Mouse (Mus musculus) limb, embryonic 12.5 days (tissue): ENCODE data around the gene Sept9. TPM values are rescaled to one million over a fixed set of nuclear protein-coding genes. Genes with fewer than 3 reads are reported as not detected.

Experiments
- ATAC-seq: fragments of 200-750 bp; cut with Nextera tagmentation; 2 replicates; pipeline ENCODE4 v1.8.0; 2017; ENCODE audit warnings: low read depth, moderate TSS enrichment; ENCODE audit not compliant: insufficient number of reproducible peaks, insufficient read depth, low FRiP score, low TSS enrichment
- H3K27ac ChIP-seq: fragments of 300-500 bp; sonication (generic); 2 replicates; pipeline ENCODE4 v1.5.1; 2016; ENCODE audit warnings: mild to moderate bottlenecking, moderate library complexity
- H3K27me3 ChIP-seq: fragments of 300-500 bp; sonication (generic); 2 replicates; pipeline ENCODE4 v1.6.1; 2016; ENCODE audit warnings: mild to moderate bottlenecking, moderate library complexity
- H3K36me3 ChIP-seq: fragments of 300-500 bp; sonication (generic); 2 replicates; pipeline ENCODE4 v1.6.1; 2016; ENCODE audit warnings: mild to moderate bottlenecking, moderate library complexity
- H3K4me1 ChIP-seq: fragments of 300-500 bp; sonication (generic); replicated peaks from 2 replicates; pipeline ENCODE4 v1.6.1; 2016
- H3K4me2 ChIP-seq: fragments of 300-500 bp; sonication (generic); 2 replicates; pipeline ENCODE4 v1.6.1; 2016; ENCODE audit warnings: mild to moderate bottlenecking, moderate library complexity
- H3K4me3 ChIP-seq: fragments of 300-500 bp; sonication (generic); replicated peaks from 2 replicates; pipeline ENCODE4 v1.5.1; 2016; ENCODE audit warnings: mild to moderate bottlenecking
- H3K9ac ChIP-seq: fragments of 300-500 bp; sonication (generic); replicated peaks from 2 replicates; pipeline ENCODE4 v1.6.1; 2016; ENCODE audit warnings: mild to moderate bottlenecking, moderate library complexity
- H3K9me3 ChIP-seq: fragments of 300-500 bp; sonication (generic); 2 replicates; pipeline ENCODE4 v1.6.1; 2016; ENCODE audit warnings: mild to moderate bottlenecking, moderate library complexity
- WGBS: fragments of 180-500 bp; shearing (Covaris S2); methylation state at CpG from one replicate; pipeline ENCODE4 v1.1.7; 2016; 5-methylcytosine and 5-hydroxymethylcytosine counted together
- polyA plus RNA-seq: library from polyadenylated mRNA; unstranded; fragments of >200 nt; fragmentation: Nextera tagmentation; extraction: Ambion mirVana; gene quantifications from 2 replicates; pipeline ENCODE4 v1.2.1, GENCODE M21; 2016

The Sept9 gene
- polyA plus RNA-seq, 1 experiment from 2014 or later: 234 TPM

GRCm38 (mm10) chr11:117221182-117221581 lies 21.7 kb downstream of the Sept9 start:
- H3K27me3 ChIP-seq: no peaks in the 10 kb centered on the region
- H3K4me3 ChIP-seq: no peak overlapping the region
- H3K4me1 ChIP-seq: peaks cover 3% of the 10 kb centered on the region; the same call in 1 of the 2 replicates
- H3K4me2 ChIP-seq: no peak overlapping the region
- WGBS: 76% methylated on average over 6 of the region's 6 CpGs
- ATAC-seq: no peak
- H3K27ac ChIP-seq: no peak overlapping the region
- H3K36me3 ChIP-seq: no peaks in the 10 kb centered on the region
- H3K9ac ChIP-seq: no peak overlapping the region
- no peaks in the 10 kb centered on the region for H3K9me3 ChIP-seq

GRCm38 (mm10) chr11:117222899-117223298 lies 23.4 kb downstream of the Sept9 start:
- Histone ChIP-seq H3K4me1 (peaks cover 5% of the 10 kb centered on the region; the same call in 1 of the 2 replicates), H3K9me3 (no peaks in the 10 kb centered on the region), H3K27ac (no peak overlapping the region), H3K4me2 (no peak overlapping the region), H3K27me3 (no peaks in the 10 kb centered on the region), H3K4me3 (no peak overlapping the region), H3K9ac (no peak overlapping the region), H3K36me3 (no peaks in the 10 kb centered on the region)
- 71% methylated on average over 8 of the region's 8 CpGs for WGBS
- ATAC-seq: no peak

- H3K4me2 ChIP-seq: no peak overlapping the region
- H3K9ac ChIP-seq: no peak overlapping the region
- no peak overlapping the region for H3K4me3 ChIP-seq
- no peaks in the 10 kb centered on the region for H3K9me3 ChIP-seq
- peak overlapping the region; percentile 41; the same call in 1 of the 2 replicates for H3K27ac ChIP-seq
- ATAC-seq: no peak
- H3K27me3 ChIP-seq: no peaks in the 10 kb centered on the region
- WGBS: 46% methylated on average over 4 of the region's 4 CpGs
- H3K36me3 ChIP-seq: no peaks in the 10 kb centered on the region
- peaks cover 9% of the 10 kb centered on the region; the same call in 1 of the 2 replicates for H3K4me1 ChIP-seq
Observed at GRCm38 (mm10) chr11:117224804-117225203, 25.3 kb downstream of the Sept9 start.

- WGBS: 85% methylated on average over 15 of the region's 15 CpGs
Observed at GRCm38 (mm10) chr11:117225531-117226213, 26.2 kb downstream of the Sept9 start.

GRCm38 (mm10) chr11:117226214-117226535 lies 26.7 kb downstream of the Sept9 start:
- Histone ChIP-seq H3K4me3 (no peak overlapping the region), H3K9me3 (no peaks in the 10 kb centered on the region), H3K27me3 (no peaks in the 10 kb centered on the region), H3K4me2 (no peak overlapping the region), H3K9ac (no peak overlapping the region), H3K4me1 (peaks cover 9% of the 10 kb centered on the region; the same call in 1 of the 2 replicates), H3K36me3 (no peaks in the 10 kb centered on the region), H3K27ac (no peak overlapping the region)
- ATAC-seq: no peak
- 74% methylated on average over 5 of the region's 5 CpGs for WGBS

More at GRCm38 (mm10) chr11:117225531-117226213, 26.2 kb downstream of the Sept9 start:
- Histone ChIP-seq H3K27ac (no peak overlapping the region), H3K4me1 (peaks cover 9% of the 10 kb centered on the region; the same call in 1 of the 2 replicates), H3K9ac (no peak overlapping the region), H3K9me3 (no peaks in the 10 kb centered on the region), H3K27me3 (no peaks in the 10 kb centered on the region), H3K4me2 (no peak overlapping the region), H3K4me3 (no peak overlapping the region), H3K36me3 (no peaks in the 10 kb centered on the region)
- no peak for ATAC-seq

GRCm38 (mm10) chr11:117228139-117228538 lies 28.7 kb downstream of the Sept9 start:
- no peak overlapping the region for H3K4me2 ChIP-seq
- 0 out of 2 replicates have a peak overlapping the region, but pooled peaks have one; percentile 18 for H3K27ac ChIP-seq
- ATAC-seq: no peak
- no peaks in the 10 kb centered on the region for H3K9me3 ChIP-seq
- H3K4me3 ChIP-seq: no peak overlapping the region
- H3K36me3 ChIP-seq: no peaks in the 10 kb centered on the region
- H3K27me3 ChIP-seq: no peaks in the 10 kb centered on the region
- H3K4me1 ChIP-seq: peaks cover 26% of the 10 kb centered on the region
- no peak overlapping the region; the same call in 1 of the 2 replicates for H3K9ac ChIP-seq
- 61% methylated on average over 10 of the region's 10 CpGs for WGBS

- Histone ChIP-seq H3K27ac (peak overlapping the region; percentile 78; the same call in 1 of the 2 replicates), H3K27me3 (no peaks in the 10 kb centered on the region), H3K4me3 (peak overlapping the region; percentile 37; the same call in 1 of the 2 replicates), H3K4me2 (peak overlapping the region; percentile 67), H3K9ac (peak overlapping the region; percentile 53; the same call in 1 of the 2 replicates), H3K4me1 (peaks cover 53% of the 10 kb centered on the region), H3K36me3 (no peaks in the 10 kb centered on the region), H3K9me3 (no peaks in the 10 kb centered on the region)
- ATAC-seq: no peak
- 50% methylated on average over 11 of the region's 11 CpGs for WGBS
Observed at GRCm38 (mm10) chr11:117231551-117231950, 32.1 kb downstream of the Sept9 start.

- Histone ChIP-seq H3K27me3 (no peaks in the 10 kb centered on the region), H3K4me2 (peak overlapping the region; percentile 67), H3K36me3 (no peaks in the 10 kb centered on the region), H3K9me3 (no peaks in the 10 kb centered on the region), H3K27ac (peak overlapping the region; percentile 78), H3K4me3 (peak overlapping the region; percentile 37), H3K4me1 (peaks cover 53% of the 10 kb centered on the region), H3K9ac (peak overlapping the region; percentile 53)
- 13% methylated on average over 19 of the region's 19 CpGs for WGBS
- ATAC-seq: no peak
Observed at GRCm38 (mm10) chr11:117232032-117232431, 32.6 kb downstream of the Sept9 start.

- Histone ChIP-seq H3K4me1 (peaks cover 49% of the 10 kb centered on the region), H3K27me3 (no peaks in the 10 kb centered on the region), H3K27ac (peak overlapping the region; percentile 70), H3K4me3 (peak overlapping the region; percentile 37), H3K36me3 (no peaks in the 10 kb centered on the region), H3K9ac (peak overlapping the region; percentile 52), H3K4me2 (peak overlapping the region; percentile 67), H3K9me3 (no peaks in the 10 kb centered on the region)
- ATAC-seq: 0 out of 2 replicates have a peak, but pooled peaks have one; percentile 11
- WGBS: 32% methylated on average over 10 of the region's 10 CpGs
Observed at GRCm38 (mm10) chr11:117232886-117233458, 33.5 kb downstream of the Sept9 start.

- Histone ChIP-seq H3K9me3 (no peaks in the 10 kb centered on the region), H3K4me3 (peak overlapping the region; percentile 34; the same call in 1 of the 2 replicates), H3K4me1 (peaks cover 52% of the 10 kb centered on the region), H3K27ac (no peak overlapping the region), H3K27me3 (no peaks in the 10 kb centered on the region), H3K4me2 (peak overlapping the region; percentile 67), H3K9ac (peak overlapping the region; percentile 52; the same call in 1 of the 2 replicates), H3K36me3 (no peaks in the 10 kb centered on the region)
- 47% methylated on average over 8 of the region's 8 CpGs for WGBS
- no peak for ATAC-seq
Observed at GRCm38 (mm10) chr11:117233818-117234217, 34.4 kb downstream of the Sept9 start.

GRCm38 (mm10) chr11:117235086-117235897 lies 35.8 kb downstream of the Sept9 start:
- Histone ChIP-seq H3K27ac (no peak overlapping the region), H3K9ac (peak overlapping the region; percentile 32; the same call in 1 of the 2 replicates), H3K4me2 (peak overlapping the region; percentile 7; the same call in 1 of the 2 replicates), H3K4me1 (peaks cover 52% of the 10 kb centered on the region), H3K9me3 (no peaks in the 10 kb centered on the region), H3K36me3 (no peaks in the 10 kb centered on the region), H3K27me3 (no peaks in the 10 kb centered on the region), H3K4me3 (no peak overlapping the region)
- WGBS: 54% methylated on average over 12 of the region's 12 CpGs
- ATAC-seq: peak; percentile 2; the same call in 1 of the 2 replicates
